Mouse (Mus musculus) MEL (cell line): ENCODE measurements around the gene Aldh16a1.

Experiments used
- CTCF ChIP-seq, 3 experiments: IDR thresholded peaks in 2 of 3; conservative IDR thresholded peaks in 1 of 3; 2 replicates each; pipeline ENCODE4 v1.5.1; 2011 to 2012; ENCODE audit warnings: low read length in 3 of 3, low read depth in 2 of 3, mild to moderate bottlenecking in 2 of 3, improper control_type of control experiment in 1 of 3, inconsistent platforms in 1 of 3, mixed read lengths in 1 of 3, moderate library complexity in 1 of 3; ENCODE audit not compliant: control insufficient read depth in 1 of 3, insufficient read depth in 1 of 3, poor library complexity in 1 of 3, severe bottlenecking in 1 of 3
- MAX ChIP-seq: IDR thresholded peaks from 2 replicates; pipeline ENCODE4 v1.6.1; 2011; ENCODE audit warnings: low read length, improper control_type of control experiment
- POLR2A ChIP-seq, 2 experiments: IDR thresholded peaks; 2 replicates each; pipeline ENCODE4 v1.6.1; 2011 to 2012; ENCODE audit warnings: low read length in 2 of 2, mild to moderate bottlenecking in 2 of 2, control low read depth in 1 of 2, improper control_type of control experiment in 1 of 2, low read depth in 1 of 2, moderate library complexity in 1 of 2; ENCODE audit not compliant: control insufficient read depth in 1 of 2, insufficient read depth in 1 of 2, poor library complexity in 1 of 2
- POLR2AphosphoS2 ChIP-seq: IDR thresholded peaks from 2 replicates; pipeline ENCODE4 v1.6.1; 2011; ENCODE audit warnings: low read length, improper control_type of control experiment
- RAD21 ChIP-seq: IDR thresholded peaks from 2 replicates; pipeline ENCODE4 v1.6.1; 2011; ENCODE audit warnings: mild to moderate bottlenecking, low read depth, low read length, improper control_type of control experiment
- SIN3A ChIP-seq: IDR thresholded peaks from 2 replicates; pipeline ENCODE4 v1.6.1; 2012; ENCODE audit warnings: low read length, improper control_type of control experiment, inconsistent platforms
- UBTF ChIP-seq: IDR thresholded peaks from 2 replicates; pipeline ENCODE4 v1.6.1; 2012; ENCODE audit warnings: low read depth, mild to moderate bottlenecking, inconsistent platforms, low read length, improper control_type of control experiment, moderate library complexity, borderline replicate concordance; ENCODE audit not compliant: insufficient read depth
- USF1 ChIP-seq: IDR thresholded peaks from 2 replicates; pipeline ENCODE4 v1.6.1; 2014; ENCODE audit warnings: low read depth, mild to moderate bottlenecking, inconsistent platforms, low read length, improper control_type of control experiment, moderate library complexity

- TF ChIP-seq CTCF (IDR thresholded peaks at IDR 0.05 in 2 of 3, conservative IDR thresholded peaks at IDR 0.05 in 1 of 3; ENCODE audit: control insufficient read depth in 1 of 3, insufficient read depth in 1 of 3, low read depth in 2 of 3, low read length in 3 of 3, poor library complexity in 1 of 3, severe bottlenecking in 1 of 3) (no peak), USF1 (no peak), RAD21 (no peak), POLR2AphosphoS2 (no peak), SIN3A (no peak), UBTF (no peak), POLR2A (IDR thresholded peaks at IDR 0.05; ENCODE audit: control insufficient read depth in 1 of 2, insufficient read depth in 1 of 2, low read depth in 1 of 2, low read length in 2 of 2, poor library complexity in 1 of 2) (no peak), MAX (no peak)
These were observed 5.8 kb downstream of the Aldh16a1 start for GRCm38 (mm10) chr7:45148534-45149098.
